Mouse (Mus musculus): ENCODE data around the gene Rap1gap.

The Rap1gap gene

GRCm38 (mm10) chr4:137724766-137725165 lies 60.2 kb downstream of the Rap1gap start:
- peak; percentile 73 to 83 for DNase-seq

- no peak for DNase-seq
Measured at GRCm38 (mm10) chr4:137725541-137726145, 61.1 kb downstream of the Rap1gap start.

GRCm38 (mm10) chr4:137726739-137727505 lies 62.4 kb downstream of the Rap1gap start:
- DNase-seq = no peak

DNA sequence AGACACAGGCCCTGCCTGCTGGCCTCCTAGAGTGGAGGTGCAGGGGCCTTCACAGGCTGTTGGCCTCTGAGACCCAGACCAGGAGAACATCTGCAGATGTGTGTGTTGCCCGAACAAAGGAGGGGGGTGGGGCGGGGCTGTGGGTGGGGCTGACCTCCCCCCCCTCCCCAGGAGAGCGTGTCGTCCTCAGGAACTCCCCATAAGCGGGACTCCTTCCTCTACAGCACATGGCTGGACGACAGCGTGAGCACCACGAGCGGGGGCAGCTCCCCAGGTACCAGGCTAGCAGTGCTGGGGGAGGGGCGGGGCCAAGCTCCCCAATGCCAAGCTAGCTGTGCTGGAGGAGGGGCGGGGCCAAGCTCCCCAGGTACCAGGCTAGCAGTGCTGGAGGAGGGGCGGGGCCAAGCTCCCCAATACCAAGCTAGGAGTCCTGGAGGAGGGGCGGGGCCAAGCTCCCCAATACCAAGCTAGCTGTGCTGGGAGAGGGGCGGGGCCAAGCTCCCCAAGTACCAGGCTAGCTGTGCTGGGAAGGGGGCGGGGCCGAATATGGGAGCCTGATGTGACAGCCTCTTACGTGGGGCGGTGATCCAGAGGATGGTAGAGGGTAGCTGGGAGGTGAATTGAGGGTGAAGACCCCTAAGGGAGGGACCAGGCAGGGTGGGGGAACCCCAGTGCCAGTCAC lies 63.1 kb downstream of the Rap1gap start:
- DNase-seq = peak; percentile 23 to 49

GRCm38 (mm10) chr4:137728399-137729154 lies 64.1 kb downstream of the Rap1gap start:
- no peak for DNase-seq

DNA sequence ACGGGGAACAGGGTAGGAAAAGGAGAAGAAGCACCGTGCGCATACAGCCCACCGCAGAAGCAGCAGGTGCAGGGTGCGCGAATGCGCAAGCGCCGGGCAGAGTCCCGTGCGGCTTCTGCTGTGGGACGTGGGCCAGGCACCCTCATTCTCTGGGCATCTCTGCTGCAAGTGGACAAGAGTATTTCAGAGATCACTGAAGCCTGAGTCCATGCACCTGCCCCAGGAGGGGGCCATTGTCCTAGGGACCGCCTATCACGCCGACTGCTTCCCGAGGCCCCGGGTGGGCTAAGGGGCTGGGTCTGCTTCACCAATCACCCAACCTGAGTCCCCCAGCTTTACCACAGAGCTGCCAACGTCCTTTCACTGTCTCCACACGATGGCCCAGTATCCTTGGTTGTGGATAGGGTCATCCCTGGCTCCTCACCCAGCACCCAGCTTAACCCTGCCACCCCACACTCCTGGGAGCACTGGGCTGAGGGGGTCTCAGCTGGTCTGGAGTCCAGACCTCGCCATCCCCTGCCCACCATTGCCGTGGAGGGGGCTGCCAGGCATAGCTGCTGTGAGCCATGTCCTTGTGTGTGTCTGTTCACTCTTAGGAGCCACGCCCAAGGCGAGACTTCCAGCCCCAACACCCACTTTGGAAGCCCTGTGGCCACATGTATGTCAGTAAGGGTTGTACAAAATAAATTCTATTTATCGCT lies 64.8 kb downstream of the Rap1gap start:
- DNase-seq = no peak

DNA sequence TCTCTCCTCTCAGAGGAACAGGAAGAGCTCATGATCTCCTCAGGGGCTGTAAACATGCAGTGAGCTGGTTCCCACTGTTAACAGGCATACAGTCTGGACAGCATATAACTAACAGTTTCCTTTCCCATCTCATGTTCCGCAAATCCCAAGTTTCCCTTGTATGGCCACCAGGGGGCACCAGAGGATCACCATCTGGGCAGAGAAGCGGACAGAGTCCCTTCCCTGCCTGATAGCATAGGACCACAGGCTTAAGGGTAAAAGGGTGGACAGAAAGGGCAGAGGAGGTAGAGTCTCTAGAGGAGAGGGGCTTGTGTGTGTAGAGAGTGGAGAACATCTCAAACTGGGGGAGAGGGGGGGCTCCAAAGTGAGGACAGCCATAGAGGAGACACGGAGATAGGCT lies 65.6 kb downstream of the Rap1gap start:
- DNase-seq = peak; percentile 81 to 90

DNA sequence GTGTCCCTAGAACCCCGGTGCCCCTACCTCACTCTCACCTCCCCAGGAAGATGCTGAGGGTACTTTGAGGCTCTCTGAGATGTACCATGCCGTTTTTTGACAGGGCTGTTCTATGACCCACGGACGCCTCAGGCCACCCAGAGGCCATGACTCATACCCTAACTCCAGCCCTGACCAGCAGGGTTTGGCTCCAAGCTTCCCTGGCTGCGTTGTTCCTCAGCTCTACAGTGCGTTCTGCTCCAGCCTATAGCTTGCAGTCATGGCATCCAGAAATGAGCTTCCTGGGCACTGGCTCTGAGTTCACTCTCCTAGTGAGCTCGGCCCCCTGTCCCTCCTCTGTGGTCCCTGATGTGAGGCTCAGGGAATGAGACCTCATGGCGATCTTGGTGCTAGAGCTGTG lies 66.2 kb downstream of the Rap1gap start:
- DNase-seq = no peak

GRCm38 (mm10) chr4:137731891-137732290 lies 67.4 kb downstream of the Rap1gap start:
- DNase-seq = no peak

DNA sequence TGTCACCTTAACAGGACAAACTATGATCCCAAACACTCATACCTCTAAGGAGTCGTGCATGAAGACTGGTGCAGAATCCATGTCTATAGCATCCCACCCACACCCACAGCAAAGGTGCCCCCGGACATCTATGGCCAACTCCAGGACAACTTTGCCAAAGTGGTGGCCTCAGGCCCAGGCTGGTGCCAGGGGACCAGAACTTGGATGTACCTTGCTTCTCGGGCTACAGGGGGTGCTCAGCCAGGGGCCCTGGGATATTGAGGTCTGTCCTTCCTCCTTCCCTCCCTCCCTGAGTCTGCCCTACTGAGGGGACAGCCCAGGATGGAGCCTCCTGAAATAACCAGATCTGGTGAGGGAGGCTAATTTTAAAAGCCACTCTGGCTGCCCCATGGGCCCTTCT lies 67.8 kb downstream of the Rap1gap start:
- DNase-seq = no peak

DNA sequence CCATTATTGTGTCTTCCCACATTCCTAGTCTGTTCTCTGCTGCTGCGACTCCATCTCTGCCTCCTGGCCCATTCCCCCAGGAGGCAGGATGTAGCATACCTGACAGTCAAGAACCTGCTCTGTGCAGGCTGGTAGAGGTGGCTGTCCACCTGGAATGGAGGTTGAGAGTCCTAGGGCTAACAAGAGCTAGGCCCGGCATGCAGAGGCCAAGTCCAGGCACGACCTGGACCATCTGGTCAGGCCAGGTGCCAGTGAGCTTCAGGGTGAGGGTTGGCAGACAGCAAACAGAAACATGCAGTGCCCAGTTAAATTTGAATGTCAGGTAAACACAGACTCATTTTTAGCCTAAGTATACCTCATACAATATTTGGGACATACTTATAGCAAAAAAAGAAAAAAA lies 68.4 kb downstream of the Rap1gap start:
- DNase-seq = no peak

DNA sequence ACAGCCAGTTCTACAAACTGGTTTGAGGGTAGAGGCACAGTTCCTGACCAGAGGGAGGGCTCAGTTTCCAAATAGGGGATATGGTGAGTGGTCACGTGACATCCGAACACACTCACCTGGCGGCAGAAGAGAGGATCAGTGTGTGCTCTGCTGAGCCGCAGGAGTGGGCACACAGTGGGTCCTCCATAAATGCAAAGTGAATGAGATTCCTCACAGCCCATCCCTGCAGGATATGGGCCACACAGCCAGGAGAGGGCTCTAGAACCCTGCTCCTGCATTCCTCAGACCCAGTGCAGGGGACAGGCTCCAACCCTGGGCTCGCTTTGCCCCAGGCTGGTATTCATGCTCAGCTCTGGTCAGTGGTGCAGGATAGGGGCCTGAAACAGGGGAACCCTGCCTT lies 68.9 kb downstream of the Rap1gap start:
- no peak for DNase-seq

DNA sequence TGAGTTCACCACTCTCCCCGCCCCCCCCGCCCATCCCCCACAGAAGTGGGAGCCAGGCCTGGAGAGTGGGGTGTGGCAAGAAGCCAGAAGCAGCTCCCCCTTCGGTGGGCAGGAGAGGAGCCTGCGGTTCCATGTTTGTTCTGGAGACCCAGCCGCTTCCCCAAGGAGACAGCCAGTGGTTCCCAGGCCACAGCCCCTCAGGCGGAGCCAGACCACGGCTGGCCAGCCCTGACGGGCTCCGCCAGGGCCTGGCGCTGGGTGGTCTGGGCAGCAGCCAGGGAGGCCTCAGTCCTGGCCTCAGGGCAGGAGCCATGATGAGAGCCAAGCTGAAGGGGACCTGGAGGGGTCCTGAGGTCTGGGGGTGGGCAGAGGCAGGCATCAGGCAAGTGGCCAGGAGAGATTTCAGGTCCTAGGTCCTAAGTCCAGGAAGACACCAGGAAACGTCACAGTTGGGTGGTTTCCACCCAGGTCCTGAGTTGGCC lies 71.7 kb downstream of the Rap1gap start:
- DNase-seq = no peak

DNA sequence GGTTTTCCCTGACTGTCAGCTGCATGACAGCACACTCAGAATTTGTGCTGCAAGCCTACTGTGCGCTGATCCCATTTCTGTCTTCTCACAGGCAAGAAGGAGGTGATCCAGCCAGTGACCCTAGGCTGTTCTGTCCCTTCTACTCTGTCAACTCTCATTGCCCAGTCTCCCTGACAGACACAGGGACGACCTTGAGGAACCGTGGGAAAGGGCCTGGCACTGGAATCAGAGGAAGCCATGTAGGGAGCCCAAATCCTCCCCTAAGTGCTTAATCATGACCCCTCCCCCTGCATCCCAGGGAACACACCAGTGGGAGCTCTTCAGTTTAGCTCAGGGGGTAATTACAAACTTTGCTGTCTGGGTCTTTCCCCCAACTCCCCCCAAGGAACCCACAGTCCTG lies 73.2 kb downstream of the Rap1gap start:
- no peak for DNase-seq

DNA sequence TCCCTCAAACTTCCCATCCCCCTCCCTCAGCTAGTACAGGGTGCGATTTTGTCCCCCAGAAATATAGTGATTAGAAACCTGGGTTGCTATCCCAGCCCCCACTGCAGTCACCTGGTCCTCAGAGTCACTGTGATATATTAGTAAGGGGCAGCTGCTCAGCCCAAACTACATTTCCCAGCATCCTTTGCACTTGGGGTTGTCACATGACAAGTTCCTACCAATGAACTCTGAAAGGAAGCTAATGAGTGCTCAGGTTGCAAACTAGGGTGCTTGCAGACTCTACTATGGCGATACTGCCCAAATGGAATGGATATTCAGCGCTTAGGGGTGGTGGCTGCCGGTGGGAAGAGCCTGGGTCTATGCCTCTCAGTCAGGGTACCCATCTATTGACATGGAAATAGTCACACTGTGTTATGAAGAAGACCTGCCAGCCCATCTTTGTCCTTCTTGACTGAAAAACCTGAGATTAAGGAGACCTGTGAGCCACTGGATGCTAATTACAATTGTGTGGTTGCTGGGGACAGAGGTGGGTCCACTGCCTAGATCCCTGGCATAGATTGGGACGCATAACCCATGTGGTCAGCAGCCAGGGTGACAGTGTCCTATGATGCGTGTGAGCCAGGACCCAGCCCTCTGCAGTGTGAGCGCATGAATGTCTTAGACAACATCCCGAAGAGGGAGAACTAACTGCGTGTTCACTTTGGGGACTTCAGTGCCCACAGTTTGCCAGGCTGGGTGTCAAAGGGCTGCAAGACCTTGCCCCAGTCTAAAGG lies 74.8 kb downstream of the Rap1gap start:
- peak in 1 of 2 experiments; percentile 34 for DNase-seq

- no peak for DNase-seq
Measured at GRCm38 (mm10) chr4:137740350-137740749, 75.8 kb downstream of the Rap1gap start.

- DNase-seq = no peak
Measured at GRCm38 (mm10) chr4:137743791-137744190, 79.3 kb downstream of the Rap1gap start.

GRCm38 (mm10) chr4:137744433-137744918 lies 80.0 kb downstream of the Rap1gap start:
- peak; percentile 38 to 51 for DNase-seq

DNA sequence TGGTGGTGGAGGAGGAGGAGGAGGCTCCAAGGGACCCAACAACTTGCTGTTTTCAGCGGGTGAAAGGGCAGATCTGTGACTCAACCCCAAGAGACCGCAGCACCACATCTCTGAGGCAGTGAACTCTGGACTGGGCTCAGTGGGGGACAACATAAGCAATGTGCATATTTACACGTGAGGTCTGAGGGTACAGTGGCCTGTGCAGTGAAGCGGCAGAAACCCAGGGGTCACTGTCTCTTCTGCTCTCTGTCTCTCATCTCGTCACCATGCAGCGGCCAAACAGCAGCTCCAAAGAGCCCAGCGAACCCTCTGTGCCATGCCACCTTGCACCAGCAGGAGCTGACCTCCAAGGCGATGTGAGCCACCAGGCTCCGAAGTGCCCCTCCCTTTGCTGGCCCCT lies 82.6 kb downstream of the Rap1gap start:
- no peak for DNase-seq

DNA sequence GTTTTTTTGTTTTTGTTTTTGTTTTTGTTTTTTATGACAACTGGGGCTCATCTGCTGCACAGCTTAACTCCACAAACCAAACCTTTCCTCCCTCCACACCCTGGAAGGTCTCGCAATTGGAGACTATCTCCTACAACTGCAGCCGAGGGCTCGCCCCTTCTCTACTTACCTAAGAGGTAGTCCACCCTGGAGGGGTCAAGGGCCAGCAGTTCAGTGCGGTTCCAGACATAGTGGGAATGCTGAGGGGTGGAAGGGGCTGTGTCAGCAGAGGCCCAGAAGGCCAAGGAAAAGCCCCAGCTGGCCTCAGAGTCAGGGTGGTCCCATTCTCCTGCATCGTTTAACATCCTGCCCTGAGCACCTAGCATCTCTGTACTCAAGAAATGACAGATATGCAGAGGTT lies 83.1 kb downstream of the Rap1gap start:
- DNase-seq = no peak

GRCm38 (mm10) chr4:137748726-137749125 lies 84.2 kb downstream of the Rap1gap start:
- no peak for DNase-seq

GRCm38 (mm10) chr4:137749680-137750079 lies 85.2 kb downstream of the Rap1gap start:
- no peak for DNase-seq
